Mouse (Mus musculus): ENCODE results near the gene Rrbp1.

Rrbp1 gene

DNA sequence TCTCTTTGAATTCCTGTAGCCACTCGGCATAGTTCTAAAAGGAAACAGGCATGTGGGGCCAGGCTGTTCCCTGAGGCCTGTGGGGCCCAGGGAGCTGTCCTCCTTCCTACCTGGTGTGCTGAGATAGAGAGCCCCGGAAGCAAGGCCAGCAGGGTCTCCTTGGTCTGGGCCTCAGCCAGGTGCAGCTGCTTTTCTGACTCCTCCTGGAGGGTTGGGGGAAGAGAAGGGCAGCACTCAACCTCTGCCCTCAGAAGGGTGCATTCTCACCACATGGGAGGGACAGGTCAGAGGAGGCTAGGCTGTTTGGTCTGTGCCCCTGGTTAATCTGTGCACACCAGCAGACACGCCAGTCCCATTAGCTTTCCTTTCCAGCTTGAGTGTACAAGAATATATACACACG, 56.1 kb downstream of the Rrbp1 start:
- DNase-seq (ENCODE audit: low read depth, low spot score) = no peak

- DNase-seq (ENCODE audit: low read depth, low spot score) = no peak
Observed at GRCm38 (mm10) chr2:143953944-143954343, 57.1 kb downstream of the Rrbp1 start.

DNA sequence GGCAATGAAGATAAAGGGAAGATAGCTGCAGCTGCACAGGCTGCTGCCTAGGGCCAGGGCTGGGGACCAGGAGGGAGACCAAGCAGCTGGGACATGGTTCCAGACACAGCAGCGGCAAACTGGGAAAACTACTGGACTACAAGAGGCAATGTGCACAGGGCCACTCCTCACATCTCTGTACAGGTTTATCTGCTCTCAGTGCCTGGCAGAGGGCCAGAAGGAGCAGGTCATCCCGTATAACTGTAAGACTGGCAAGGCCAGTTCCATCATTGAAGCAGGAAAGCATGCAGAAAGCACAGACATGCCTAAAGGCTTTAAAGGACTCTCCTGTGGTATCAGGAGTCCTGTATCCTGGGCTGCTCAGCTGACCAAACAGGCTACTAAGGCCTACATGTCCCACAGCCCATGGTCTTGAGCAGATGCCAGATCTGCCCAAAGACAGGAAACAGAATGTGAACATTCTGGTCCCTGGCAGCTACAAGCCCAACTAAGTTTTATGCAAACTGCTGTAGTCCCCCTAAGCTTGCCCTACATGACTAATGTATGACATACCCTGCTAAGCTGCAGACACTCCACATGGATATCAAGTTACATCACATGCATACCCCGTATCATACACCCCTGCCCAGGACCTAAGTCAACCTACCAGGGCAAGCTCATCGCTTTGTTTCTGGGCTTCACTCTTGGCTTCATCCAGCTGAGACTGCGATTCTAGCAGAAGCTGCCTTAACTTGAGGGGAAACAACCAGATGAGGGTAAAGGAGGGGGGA, 59.3 kb downstream of the Rrbp1 start:
- no peak for DNase-seq (ENCODE audit: low read depth, low spot score)

DNA sequence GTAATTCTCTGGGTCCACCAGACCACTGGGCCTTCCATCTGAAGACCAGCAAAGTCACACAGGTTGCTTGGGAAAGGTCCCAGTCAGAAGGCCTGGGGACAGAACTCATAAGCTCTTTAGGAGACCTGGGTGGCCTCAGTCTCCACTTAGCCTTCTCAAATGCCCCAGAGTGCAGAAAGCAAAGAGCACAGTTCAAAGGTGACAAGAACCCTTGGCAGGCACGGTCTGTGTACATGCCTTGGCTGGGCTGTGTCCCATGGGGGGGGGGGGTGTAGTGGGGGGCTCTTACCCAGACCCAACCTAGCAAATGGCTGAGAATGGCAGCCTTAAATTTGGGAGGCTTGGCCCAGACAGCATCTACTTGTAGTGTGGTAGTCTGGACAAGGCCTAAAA, 60.0 kb downstream of the Rrbp1 start:
- no peak for DNase-seq (ENCODE audit: low read depth, low spot score)

- DNase-seq (ENCODE audit: low read depth, low spot score) = no peak
Observed at GRCm38 (mm10) chr2:143950290-143951027, 60.6 kb downstream of the Rrbp1 start.

- no peak for DNase-seq (ENCODE audit: low read depth, low spot score)
Observed at GRCm38 (mm10) chr2:143949217-143949616, 61.8 kb downstream of the Rrbp1 start.

- no peak for DNase-seq (ENCODE audit: low read depth, low spot score)
Observed at GRCm38 (mm10) chr2:143948416-143948815, 62.6 kb downstream of the Rrbp1 start.

DNA sequence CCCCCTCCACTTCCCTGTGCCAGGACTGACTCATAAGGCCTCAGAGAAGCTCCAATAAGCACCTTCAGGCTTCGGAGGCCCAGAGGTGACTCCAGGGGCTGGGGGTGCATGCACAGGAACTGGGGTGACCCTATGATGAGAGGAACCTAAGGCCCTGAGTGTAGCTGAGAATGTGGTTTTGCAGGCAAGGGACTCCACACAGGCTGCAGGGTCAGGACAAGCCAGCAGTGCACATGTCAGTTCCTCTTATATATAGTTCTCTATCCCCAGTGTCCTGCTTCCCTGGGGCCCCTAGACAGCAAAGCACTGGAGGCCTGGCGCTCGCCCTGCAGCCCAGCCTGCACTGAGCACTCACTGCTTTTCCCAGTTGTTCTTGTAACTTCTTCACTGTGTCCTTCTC, 63.1 kb downstream of the Rrbp1 start:
- no peak for DNase-seq (ENCODE audit: low read depth, low spot score)

GRCm38 (mm10) chr2:143946399-143946798, 64.7 kb downstream of the Rrbp1 start:
- DNase-seq (ENCODE audit: low read depth, low spot score) = no peak

- no peak for DNase-seq (ENCODE audit: low read depth, low spot score)
Observed at GRCm38 (mm10) chr2:143945466-143946075, 65.5 kb downstream of the Rrbp1 start.

DNA sequence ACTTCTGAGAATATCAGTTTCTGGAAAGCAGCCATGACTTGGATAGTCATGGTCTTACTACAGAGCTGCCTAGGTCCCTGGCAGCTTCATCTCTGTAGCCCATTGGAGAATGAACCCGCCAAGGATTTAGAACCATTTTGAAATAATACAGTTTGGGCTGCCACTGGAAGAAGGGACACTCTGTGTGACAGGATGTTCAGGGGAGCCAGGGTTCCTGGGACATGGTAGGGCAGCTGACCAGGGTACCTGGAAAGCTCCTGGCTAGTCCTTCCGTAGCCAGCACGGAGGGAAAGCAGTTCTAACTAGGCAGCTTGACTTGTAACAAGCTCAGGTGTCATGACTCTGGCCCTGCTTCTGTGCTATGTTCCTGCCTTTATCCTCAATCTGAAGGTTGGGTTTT, 66.3 kb downstream of the Rrbp1 start:
- no peak for DNase-seq (ENCODE audit: low read depth, low spot score)

- DNase-seq (ENCODE audit: low read depth, low spot score) = no peak
Observed at GRCm38 (mm10) chr2:143940406-143940805, 70.7 kb downstream of the Rrbp1 start.

DNA sequence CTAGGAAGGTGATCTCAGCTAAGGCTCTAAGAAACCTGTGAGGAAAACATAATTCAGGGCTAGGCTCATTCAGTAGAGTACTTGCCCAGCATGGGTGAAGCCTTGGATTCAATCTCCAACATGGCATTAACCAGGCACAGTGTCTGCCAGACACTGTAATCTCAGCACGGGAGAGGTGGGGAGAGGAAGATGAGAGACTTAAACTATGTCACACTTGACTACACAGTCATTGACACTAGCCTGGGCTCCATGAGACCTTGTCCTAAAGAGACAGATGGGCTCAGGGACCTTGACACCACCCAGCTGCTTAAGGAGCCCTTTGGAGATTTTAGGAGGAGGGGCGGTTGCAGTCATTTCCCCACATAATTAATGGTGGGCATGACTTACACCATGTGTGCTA, 73.2 kb downstream of the Rrbp1 start:
- DNase-seq (ENCODE audit: low read depth, low spot score) = no peak

GRCm38 (mm10) chr2:143934439-143934838, 76.6 kb downstream of the Rrbp1 start:
- DNase-seq (ENCODE audit: low read depth, low spot score) = no peak

- DNase-seq (ENCODE audit: low read depth, low spot score) = no peak
Observed at GRCm38 (mm10) chr2:143933516-143933915, 77.5 kb downstream of the Rrbp1 start.

DNA sequence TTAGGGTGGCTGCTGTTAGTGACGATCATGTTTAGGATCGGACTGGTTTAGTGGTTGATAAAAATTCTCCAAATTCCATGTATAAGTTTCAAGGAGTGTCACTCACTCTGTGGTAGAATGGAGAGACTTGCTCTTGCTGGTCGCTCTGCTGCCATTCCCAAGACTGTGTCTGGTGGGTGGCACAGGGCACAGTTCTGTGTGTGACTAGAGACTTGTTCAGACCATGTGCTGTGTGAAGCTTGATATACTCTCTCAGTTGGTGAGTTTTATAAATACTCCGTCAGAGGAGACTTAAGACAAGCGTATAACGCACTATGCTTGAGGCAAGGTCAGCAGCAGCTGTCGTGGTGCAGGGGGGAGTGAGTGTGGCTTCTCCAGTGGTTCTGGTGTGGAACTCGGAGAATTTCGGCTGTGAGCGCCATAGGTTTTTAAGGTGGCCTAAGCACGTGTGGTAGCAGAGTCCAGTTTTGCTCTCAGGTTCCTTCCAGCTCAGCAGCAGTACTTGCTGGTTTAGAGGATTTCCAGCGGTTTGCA, 78.7 kb downstream of the Rrbp1 start:
- DNase-seq (ENCODE audit: low read depth, low spot score) = no peak

DNA sequence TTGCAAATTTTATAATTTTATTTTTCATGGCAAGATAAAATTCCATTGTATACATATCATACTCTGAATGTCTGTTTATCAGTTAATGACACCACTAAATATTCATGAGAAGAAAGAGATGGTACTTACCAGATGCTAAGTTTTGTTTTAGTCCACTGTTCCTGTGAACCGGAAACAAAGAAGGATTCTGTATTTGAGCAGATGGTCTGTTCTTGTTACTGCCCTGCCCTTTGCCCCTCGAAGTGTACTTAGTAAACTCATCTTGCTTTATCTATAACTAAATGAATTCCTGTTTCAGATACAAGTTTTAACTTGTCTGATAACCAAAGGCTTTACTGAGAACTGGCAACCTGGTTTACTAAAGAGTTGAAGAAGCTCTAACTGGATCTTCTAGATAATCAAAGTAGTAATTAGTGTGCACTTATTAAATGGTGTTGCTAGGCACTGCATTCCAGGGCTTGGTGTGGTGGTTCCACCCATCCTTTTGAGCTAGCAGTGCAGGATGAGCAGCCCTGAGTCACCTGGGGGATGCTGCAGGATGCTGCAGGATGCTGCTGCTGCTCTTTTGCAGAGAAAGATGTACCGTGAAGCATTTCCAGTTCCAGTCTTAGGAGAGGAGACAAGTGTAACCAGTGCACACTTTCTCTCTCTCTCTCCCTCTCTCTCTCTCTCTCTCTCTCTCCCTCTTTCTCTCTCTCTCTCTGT, 81.3 kb downstream of the Rrbp1 start:
- no peak for DNase-seq (ENCODE audit: low read depth, low spot score)

DNA sequence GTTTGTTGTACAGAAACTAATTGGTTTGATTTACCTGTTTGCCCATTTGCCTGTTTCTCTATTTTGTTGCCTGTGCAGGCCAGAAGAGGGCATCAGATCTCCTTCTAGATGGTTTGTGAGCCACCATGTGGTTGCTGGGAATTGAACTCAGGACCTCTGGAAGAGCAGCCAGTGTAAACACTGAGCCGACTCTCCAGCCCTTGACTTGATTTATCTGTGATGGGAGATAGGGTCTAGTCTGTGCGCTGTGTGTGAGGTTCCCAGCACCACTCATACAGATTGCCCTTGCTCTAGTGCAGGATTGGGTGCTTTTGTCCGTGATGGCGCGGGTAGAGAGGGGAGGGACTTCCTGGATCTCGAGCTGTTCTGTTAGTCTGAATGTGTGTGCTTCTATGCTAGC, 85.2 kb downstream of the Rrbp1 start:
- no peak for DNase-seq (ENCODE audit: low read depth, low spot score)

GRCm38 (mm10) chr2:143924085-143924484, 87.0 kb downstream of the Rrbp1 start:
- no peak for DNase-seq (ENCODE audit: low read depth, low spot score)

DNA sequence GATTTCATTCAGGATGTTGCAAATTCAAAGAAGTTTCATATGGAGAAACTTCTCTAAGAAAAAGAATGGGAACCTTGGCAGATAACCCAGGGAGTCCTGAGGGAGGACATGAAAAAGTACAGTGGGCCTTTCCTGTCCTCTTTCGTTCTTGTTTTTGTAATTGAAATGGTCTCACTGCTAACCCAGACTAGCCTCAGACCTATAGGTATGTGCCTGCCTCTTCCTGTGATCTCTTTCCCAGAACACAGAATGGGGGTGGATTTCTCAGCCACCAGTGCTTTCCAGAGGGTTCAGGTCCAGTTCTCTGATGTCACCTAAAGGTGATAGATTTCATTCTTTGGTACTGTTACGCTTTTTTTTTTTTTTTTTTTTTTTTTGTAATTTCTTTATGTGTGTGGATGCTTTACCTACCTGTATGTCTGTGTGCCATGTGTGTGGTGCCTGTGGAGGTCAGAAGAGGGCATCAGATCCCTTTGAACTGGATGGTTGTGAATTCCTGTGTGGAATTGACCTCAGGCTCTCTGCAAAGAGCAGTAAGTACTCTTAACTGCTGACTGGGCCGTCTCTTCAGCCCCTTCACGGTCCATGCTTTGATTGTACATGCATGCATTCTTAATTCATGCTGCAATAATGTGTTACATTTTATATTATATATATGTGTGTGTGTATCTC, 92.1 kb downstream of the Rrbp1 start:
- no peak for DNase-seq (ENCODE audit: low read depth, low spot score)

DNA sequence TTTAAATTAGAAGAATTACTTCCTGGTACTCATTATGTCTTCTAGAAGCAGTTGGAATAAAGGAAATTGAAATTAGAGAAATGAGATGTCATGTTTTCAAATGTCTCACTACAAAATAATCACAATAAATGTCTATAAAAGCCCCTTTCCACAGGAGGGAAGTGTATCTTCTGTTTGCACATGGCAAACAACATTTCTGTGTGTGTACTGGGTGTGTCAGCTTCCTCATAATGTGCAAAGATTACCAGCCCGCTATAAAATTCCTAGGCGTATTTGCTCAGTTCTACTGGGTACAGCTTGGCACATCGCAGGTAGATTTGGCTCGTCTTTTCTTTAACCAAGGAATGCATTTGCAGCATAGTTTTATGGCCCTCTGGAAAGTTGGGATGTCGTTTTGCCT, 93.4 kb downstream of the Rrbp1 start:
- DNase-seq (ENCODE audit: low read depth, low spot score) = no peak

Data from embryo, embryonic 11.5 days (tissue).